Mouse (Mus musculus) liver, embryonic 14.5 days (tissue): Measurements from ENCODE around the gene Hmcn2. TPM values are rescaled to one million over a fixed set of nuclear protein-coding genes. Genes with fewer than 3 reads are reported as not detected.

Experiments
- ATAC-seq: fragments of 200-750 bp; cut with Nextera tagmentation; 2 replicates; pipeline ENCODE4 v1.8.0; 2017; ENCODE audit warnings: moderate number of reproducible peaks, mild to moderate bottlenecking, moderate library complexity; ENCODE audit not compliant: insufficient read depth
- DNase-seq, 3 experiments: peaks; one replicate each; pipeline ENCODE4 v3.0.0-alpha.2; 2012 to 2013; ENCODE audit warnings: low read depth in 3 of 3, low spot score in 3 of 3
- H3K27ac ChIP-seq: fragments of 300-500 bp; sonication (generic); 2 replicates; pipeline ENCODE4 v1.5.1; 2014; ENCODE audit warnings: moderate library complexity, mild to moderate bottlenecking, control low read depth, inconsistent platforms
- H3K27me3 ChIP-seq: fragments of 300-500 bp; sonication (generic); 2 replicates; pipeline ENCODE4 v1.6.1; 2014; ENCODE audit warnings: mild to moderate bottlenecking, low read length, moderate library complexity; ENCODE audit not compliant: control insufficient read depth, insufficient read depth
- H3K36me3 ChIP-seq: fragments of 300-500 bp; sonication (generic); replicated peaks from 2 replicates; pipeline ENCODE4 v1.6.1; 2014; ENCODE audit warnings: low read depth; ENCODE audit not compliant: control insufficient read depth, insufficient read depth
- H3K4me1 ChIP-seq, 2 experiments: fragments of 200-500 bp in 1 of 2; fragments of 300-500 bp in 1 of 2; sonication (generic) in 1 of 2; replicated peaks; 2 replicates each; pipeline ENCODE4 v1.6.1; 2012 to 2014; ENCODE audit warnings: antibody characterized with exemption in 1 of 2, inconsistent platforms in 1 of 2, low read length in 1 of 2; ENCODE audit not compliant: control insufficient read depth in 2 of 2, insufficient read depth in 2 of 2
- H3K4me2 ChIP-seq: fragments of 300-500 bp; sonication (generic); 2 replicates; pipeline ENCODE4 v1.6.1; 2014; ENCODE audit warnings: low read depth, mild to moderate bottlenecking, control low read depth, moderate library complexity
- H3K4me3 ChIP-seq, 2 experiments: fragments of 200-500 bp in 1 of 2; fragments of 300-500 bp in 1 of 2; sonication (generic) in 1 of 2; 2 replicates each; pipeline ENCODE4 v1.5.1; 2012 to 2014; ENCODE audit warnings: low read depth in 2 of 2, low read length in 2 of 2, mild to moderate bottlenecking in 2 of 2, control low read depth in 1 of 2, inconsistent platforms in 1 of 2, moderate library complexity in 1 of 2; ENCODE audit not compliant: insufficient read depth in 1 of 2
- H3K9ac ChIP-seq: fragments of 300-500 bp; sonication (generic); replicated peaks from 2 replicates; pipeline ENCODE4 v1.6.1; 2014; ENCODE audit warnings: mild to moderate bottlenecking, control low read depth, moderate library complexity
- H3K9me3 ChIP-seq: fragments of 300-500 bp; sonication (generic); 2 replicates; pipeline ENCODE4 v1.6.1; 2016; ENCODE audit warnings: low read length, mixed read lengths; ENCODE audit not compliant: control insufficient read depth
- CTCF ChIP-seq: IDR thresholded peaks from 2 replicates; pipeline ENCODE4 v1.5.1; 2016; ENCODE audit warnings: antibody characterized with exemption, low read depth, control low read depth
- EP300 ChIP-seq: IDR thresholded peaks from 2 replicates; pipeline ENCODE4 v1.6.1; 2016; ENCODE audit warnings: antibody characterized with exemption, low read depth
- WGBS: fragments of 180-500 bp; shearing (Covaris S2); extraction: QIAGEN DNeasy Blood & Tissue Kit; methylation state at CpG from one replicate; pipeline ENCODE4 v1.1.7; 2014; ENCODE audit not compliant: insufficient replicate concordance; 5-methylcytosine and 5-hydroxymethylcytosine counted together
- polyA plus RNA-seq, 2 experiments: library from polyadenylated mRNA; depleted of rRNA in 1 of 2; stranded (reverse) in 1 of 2; unstranded in 1 of 2; fragments of >200 nt; fragmentation: Nextera tagmentation in 1 of 2; extraction: Ambion mirVana in 1 of 2; gene quantifications; 2 replicates each; pipeline versions ENCODE4 v1.2.1 to v1.2.3; 2012 to 2014

Gene Hmcn2
- polyA plus RNA-seq, 2 experiments, result 0.10 to 0.27 TPM

GRCm38 (mm10) chr2:31270470-31270869 lies 43.7 kb upstream of the Hmcn2 start:
- TF ChIP-seq CTCF (no peak), EP300 (no peak)

GRCm38 (mm10) chr2:31271071-31271470 lies 43.1 kb upstream of the Hmcn2 start:
- ATAC-seq (no peak), DNase-seq (no peak)
- Histone ChIP-seq H3K9ac (no peak overlapping the region), H3K4me2 (no peak overlapping the region), H3K27ac (no peak overlapping the region), H3K36me3 (no peaks in the 10 kb centered on the region), H3K4me3 (no peak overlapping the region), H3K9me3 (no peaks in the 10 kb centered on the region), H3K27me3 (no peaks in the 10 kb centered on the region), H3K4me1 (no peaks in the 10 kb centered on the region)
- 65% methylated on average over 1 of the region's 1 CpGs for WGBS
- TF ChIP-seq CTCF (peak; percentile 25; the same call in 1 of the 2 replicates), EP300 (no peak)

More at GRCm38 (mm10) chr2:31270470-31270869, 43.7 kb upstream of the Hmcn2 start:
- Histone ChIP-seq H3K4me1 (no peaks in the 10 kb centered on the region), H3K27ac (no peak overlapping the region), H3K4me2 (no peak overlapping the region), H3K9ac (no peak overlapping the region), H3K27me3 (no peaks in the 10 kb centered on the region), H3K36me3 (no peaks in the 10 kb centered on the region), H3K4me3 (no peak overlapping the region), H3K9me3 (no peaks in the 10 kb centered on the region)
- DNase-seq, result no peak
- no peak for ATAC-seq
- 69% methylated on average over 8 of the region's 8 CpGs for WGBS

DNA sequence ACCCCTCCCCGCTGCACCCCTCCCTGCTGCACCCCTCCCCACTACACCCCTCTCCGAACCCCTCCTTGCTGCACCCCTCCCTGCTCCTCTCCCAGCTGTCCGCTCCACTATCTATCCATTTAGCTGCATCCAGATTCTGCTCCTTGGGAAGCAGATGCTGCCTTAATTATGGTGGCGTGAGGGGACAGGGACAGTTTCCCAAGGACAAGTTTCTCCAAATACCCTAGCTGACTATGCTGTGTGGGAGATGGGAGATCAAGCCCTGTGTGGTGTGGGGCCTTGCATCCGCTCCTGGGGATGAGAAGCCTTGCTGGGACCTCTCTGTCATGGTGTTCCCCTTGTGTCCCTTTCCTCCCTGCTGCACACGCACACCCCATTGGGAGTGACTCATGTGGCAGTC lies 39.2 kb upstream of the Hmcn2 start:
- ATAC-seq, result no peak
- Histone ChIP-seq H3K36me3 (no peaks in the 10 kb centered on the region), H3K27me3 (no peaks in the 10 kb centered on the region), H3K4me1 (no peaks in the 10 kb centered on the region), H3K4me2 (no peak overlapping the region), H3K9ac (no peak overlapping the region), H3K4me3 (no peak overlapping the region), H3K9me3 (no peaks in the 10 kb centered on the region), H3K27ac (no peak overlapping the region)
- no peak for DNase-seq
- no peak for TF ChIP-seq EP300
- TF ChIP-seq CTCF, result no peak
- WGBS, result 61% methylated on average over 6 of the region's 6 CpGs

DNA sequence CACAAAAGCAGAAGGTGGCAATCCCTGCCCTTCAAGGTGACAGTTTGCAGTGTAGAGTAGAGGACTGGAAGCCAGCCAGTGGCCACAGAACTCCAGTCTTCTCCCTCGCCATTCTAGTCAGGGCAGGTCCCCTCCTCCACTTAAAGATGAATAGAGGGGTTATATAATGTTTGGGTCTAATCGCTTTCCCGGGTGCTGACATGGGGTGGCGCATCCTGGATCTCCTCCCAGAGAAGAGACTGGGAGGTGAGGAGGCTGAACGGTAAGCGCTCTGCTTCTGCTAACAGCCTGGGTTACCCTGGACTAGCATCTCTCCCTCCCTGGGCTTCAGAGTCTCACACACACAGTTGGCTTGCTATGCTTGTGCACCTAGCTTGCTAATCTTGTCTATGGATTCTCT lies 36.4 kb upstream of the Hmcn2 start:
- DNase-seq, result no peak
- Histone ChIP-seq H3K9ac (no peak overlapping the region), H3K4me1 (no peaks in the 10 kb centered on the region), H3K4me2 (no peak overlapping the region), H3K27ac (no peak overlapping the region), H3K36me3 (no peaks in the 10 kb centered on the region), H3K9me3 (no peaks in the 10 kb centered on the region), H3K27me3 (no peaks in the 10 kb centered on the region), H3K4me3 (no peak overlapping the region)
- no peak for ATAC-seq
- 76% methylated on average over 6 of the region's 6 CpGs for WGBS
- TF ChIP-seq EP300 (no peak), CTCF (no peak)

- H3K4me1 ChIP-seq, result no peaks in the 10 kb centered on the region
- TF ChIP-seq CTCF (no peak), EP300 (no peak)
- no peak overlapping the region for H3K4me2 ChIP-seq
- H3K9me3 ChIP-seq, result no peaks in the 10 kb centered on the region
- H3K27me3 ChIP-seq, result no peaks in the 10 kb centered on the region
- DNase-seq, result no peak
- H3K27ac ChIP-seq, result no peak overlapping the region
- H3K9ac ChIP-seq, result no peak overlapping the region
- no peak overlapping the region for H3K4me3 ChIP-seq
- 70% methylated on average over 5 of the region's 5 CpGs for WGBS
- ATAC-seq, result no peak
- no peaks in the 10 kb centered on the region for H3K36me3 ChIP-seq
These were observed 35.7 kb upstream of the Hmcn2 start for GRCm38 (mm10) chr2:31278483-31278882.
